In genomic region chr11:16753154-16754040, GRCm38 (mm10) we compare ENCODE assay signal across 9 mouse cellular contexts. TPM values are rescaled to one million over a fixed set of nuclear protein-coding genes. Genes with fewer than 3 reads are reported as not detected.
DNase-seq lines count a peak whose midpoint lies in the region; ATAC-seq and TF ChIP-seq lines count a peak whose summit lies in the region.
"Had no signal": no experiment of that assay in that cellular context is flagged by ENCODE, and none has a peak within 500 bp of the region (broad histone marks: within the 10 kb centered on the region; RNA-seq: fewer than 3 reads in every experiment).

No protein-coding gene starts in this region.

- intact Hi-C loops in heart, adult 2 months (cut with DNase I): loop anchor here (5.0 kb wide), 2 partner anchors 114 to 194 kb away; no protein-coding TSS in a partner anchor

- TF ChIP-seq CTCF in heart, adult 2 months (IDR thresholded peaks at IDR 0.05): no peak

- H3K27me3 ChIP-seq in heart, adult 2 months (ENCODE audit: control insufficient read depth, insufficient read depth, low read length): no peaks in the 10 kb centered on the region
- peaks cover 8% of the 10 kb centered on the region; the same call in 1 of the 2 replicates for H3K27me3 ChIP-seq in embryonic facial prominence, embryonic 12.5 days
- H3K27me3 ChIP-seq in hindbrain, embryonic 16.5 days (replicated peaks; ENCODE audit: control insufficient read depth, insufficient read depth, low read length): peaks cover 18% of the 10 kb centered on the region; the same call in 1 of the 2 replicates

- no peak for ATAC-seq in embryonic facial prominence, embryonic 12.5 days (ENCODE audit: insufficient number of reproducible peaks, insufficient read depth, low FRiP score, low TSS enrichment)
- ATAC-seq in hindbrain, embryonic 16.5 days: no peak; the same call in 1 of the 2 replicates
- ATAC-seq in erythroid progenitor cell, adult 5-6 weeks (replicated peaks; ENCODE audit: low FRiP score, poor library complexity, severe bottlenecking): no peak
- no peak for ATAC-seq in megakaryocyte progenitor cell, adult 5-6 weeks (replicated peaks; ENCODE audit: poor library complexity)

- WGBS in heart, adult 2 months: 33% methylated on average over 18 of the region's 18 CpGs
- whole genome bisulfite sequencing in embryonic facial prominence, embryonic 12.5 days: 23% methylated on average over 18 of the region's 18 CpGs
- 36% methylated on average over 18 of the region's 18 CpGs for WGBS in hindbrain, embryonic 16.5 days

- H3K4me1 ChIP-seq in heart, adult 2 months (ENCODE audit: control insufficient read depth, insufficient read depth, low read length): no peaks in the 10 kb centered on the region
- H3K4me1 ChIP-seq in embryonic facial prominence, embryonic 12.5 days: no peaks in the 10 kb centered on the region
- H3K4me1 ChIP-seq in hindbrain, embryonic 16.5 days (ENCODE audit: control insufficient read depth, insufficient read depth, low read depth, low read length): peaks cover 2% of the 10 kb centered on the region; the same call in 1 of the 2 replicates

- H3K79me2 ChIP-seq in heart, adult 2 months (replicated peaks; ENCODE audit: control insufficient read depth, insufficient read depth, low read length): no peaks in the 10 kb centered on the region

- peak; percentile 18 to 41 for DNase-seq in heart, adult 2 months
- DNase-seq in heart, adult 8-10 months (ENCODE audit: low spot score): no peak
- DNase-seq in lung, postnatal 10 days: peak; percentile 11
- DNase-seq in Muller cell, postnatal 12 days (ENCODE audit: inconsistent ontology term): no peak

- no peak for TF ChIP-seq POLR2A in heart, adult 2 months (IDR thresholded peaks at IDR 0.05; ENCODE audit: insufficient read depth, low read depth, low read length)

- no peaks in the 10 kb centered on the region for H3K9me3 ChIP-seq in embryonic facial prominence, embryonic 12.5 days
- H3K9me3 ChIP-seq in hindbrain, embryonic 16.5 days (ENCODE audit: control insufficient read depth, low read length): no peaks in the 10 kb centered on the region

- peak overlapping the region; percentile 62 for H3K4me3 ChIP-seq in heart, adult 2 months
- H3K4me3 ChIP-seq in embryonic facial prominence, embryonic 12.5 days: peak overlapping the region; percentile 61
- H3K4me3 ChIP-seq in hindbrain, embryonic 16.5 days (ENCODE audit: low read length): peak overlapping the region; percentile 77

- H3K9ac ChIP-seq in heart, adult 2 months (ENCODE audit: low read depth, low read length): peak overlapping the region; percentile 62
- H3K9ac ChIP-seq in embryonic facial prominence, embryonic 12.5 days: peak overlapping the region; percentile 58
- peak overlapping the region; percentile 74; the same call in 1 of the 2 replicates for H3K9ac ChIP-seq in hindbrain, embryonic 16.5 days (ENCODE audit: low read depth, low read length)

- peak overlapping the region; percentile 80 for H3K4me2 ChIP-seq in embryonic facial prominence, embryonic 12.5 days (replicated peaks)
- H3K4me2 ChIP-seq in hindbrain, embryonic 16.5 days (ENCODE audit: low read length): peak overlapping the region; percentile 96

- TF ChIP-seq EP300 in heart, adult 2 months (IDR thresholded peaks at IDR 0.05; ENCODE audit: insufficient read depth, low read depth, low read length): no peak

- no peaks in the 10 kb centered on the region for H3K36me3 ChIP-seq in heart, adult 2 months (ENCODE audit: control insufficient read depth, insufficient read depth, low read length)
- H3K36me3 ChIP-seq in embryonic facial prominence, embryonic 12.5 days: no peaks in the 10 kb centered on the region
- H3K36me3 ChIP-seq in hindbrain, embryonic 16.5 days (ENCODE audit: control insufficient read depth, insufficient read depth, low read length): no peaks in the 10 kb centered on the region

- H3K27ac ChIP-seq in heart, adult 2 months: no peak overlapping the region; the same call in none of the 2 replicates
- no peak overlapping the region for H3K27ac ChIP-seq in embryonic facial prominence, embryonic 12.5 days
- no peak overlapping the region for H3K27ac ChIP-seq in hindbrain, embryonic 16.5 days (ENCODE audit: low read depth, low read length)

RNA-seq across cellular contexts. Expression of gene Egfr, which starts 1.4 kb away (rescaled TPM):
- total RNA-seq in heart, adult 2 months (2021): 10 to 100 TPM in 1 of 2 experiments, 1 to 10 TPM in 1; 4.9 to 10.5 TPM
- polyA plus RNA-seq in heart, adult 2 months (2012; rRNA removed): 4.4 and 7.0 TPM in 2 replicates
- total RNA-seq in heart, adult 8-10 months (2022): 1 to 10 TPM; 4.1 to 6.4 (median 5.1) TPM
- 15.0 and 16.5 TPM in 2 replicates for polyA plus RNA-seq in embryonic facial prominence, embryonic 12.5 days (2016; fragmentation: Nextera tagmentation; extraction: Ambion mirVana)
- 6.2 and 8.4 TPM in 2 replicates for polyA plus RNA-seq in hindbrain, embryonic 16.5 days (2015; fragmentation: Nextera tagmentation; extraction: Ambion mirVana)
- total RNA-seq in erythroid progenitor cell, adult 5-6 weeks (2015; ENCODE audit: low replicate concordance): 1.1 TPM in 1 of 2 replicates, not detected in the other
- total RNA-seq in erythroid progenitor cell, adult 5-6 weeks (2017; ENCODE audit: low replicate concordance): 0.90 TPM in 1 of 2 replicates, not detected in the other
- 0.05 TPM in 1 of 2 replicates, not detected in the other for total RNA-seq in megakaryocyte progenitor cell, adult 5-6 weeks (2015)
- total RNA-seq in megakaryocyte progenitor cell, adult 5-6 weeks (2017): not detected in 2 replicates
- total RNA-seq: MEL had no signal

Comparison
In these comparisons a context has a peak if more than half of its experiments do, and no peak if none do; other contexts are left out.
1. DNase-seq: peak in heart, adult 2 months (2 of 2) and lung, postnatal 10 days (single experiment); none in heart, adult 8-10 months (single experiment) and Muller cell, postnatal 12 days (single experiment).
2. Peak in every context shown above with its lines, with median percentiles within 50 percentile points of each other: H3K4me3 ChIP-seq and H3K9ac ChIP-seq.